Mouse (Mus musculus) bone marrow, adult 2 months (tissue): ENCODE measurements at regions not wholly inside any gene's neighbourhood (a gene's known extent, or its start where the extent isn't known, plus 50 kb on each side); places are given as distances from the start of the nearest gene placed in this dataset.

Experiments
- CTCF ChIP-seq: fragments of 200-500 bp; IDR thresholded peaks from 2 replicates; pipeline ENCODE4 v1.5.1; 2011; ENCODE audit warnings: low read length, control low read depth; ENCODE audit not compliant: control insufficient read depth, insufficient read depth
- POLR2A ChIP-seq: fragments of 200-500 bp; IDR thresholded peaks from 2 replicates; pipeline ENCODE4 v1.6.1; 2011; ENCODE audit warnings: low read depth, mild to moderate bottlenecking, control low read depth, low read length, borderline replicate concordance; ENCODE audit not compliant: control insufficient read depth

GRCm38 (mm10) chr11:18749265-18750079 lies 269.3 kb downstream of the Meis1 start:
- TF ChIP-seq POLR2A (no peak), CTCF (no peak)
